Mouse (Mus musculus) layer of hippocampus, adult 18-20 months (tissue): ENCODE measurements around the gene Gm7356. TPM values are rescaled to one million over a fixed set of nuclear protein-coding genes. Genes with fewer than 3 reads are reported as not detected.
"Not testable (repeated sequence)": the region's sequence is repeated elsewhere in the genome, so short reads cannot be mapped to it uniquely, and the experiment has no call there.

Source experiments
- DNase-seq, 2 experiments: peaks; one replicate each; pipeline ENCODE4 v3.0.0; 2022; ENCODE audit warnings: low spot score in 2 of 2
- long read RNA-seq: library from polyadenylated mRNA; stranded (forward); transcript quantifications from one replicate; pipeline ENCODE4 v2.0.0, GENCODE M21; 2021
- total RNA-seq, 2 experiments: library from RNA; stranded (reverse); gene quantifications; 2 replicates each; pipeline ENCODE4 v1.2.3; 2021

Gene Gm7356
- not detected for total RNA-seq
- long read RNA-seq: 0 reads

GRCm38 (mm10) chr17:14003604-14004003, at the start of gene Gm7356:
TSS of gene Gm7356 (minus strand) at chr17:14003704.
- DNase-seq: not testable (repeated sequence)

DNA sequence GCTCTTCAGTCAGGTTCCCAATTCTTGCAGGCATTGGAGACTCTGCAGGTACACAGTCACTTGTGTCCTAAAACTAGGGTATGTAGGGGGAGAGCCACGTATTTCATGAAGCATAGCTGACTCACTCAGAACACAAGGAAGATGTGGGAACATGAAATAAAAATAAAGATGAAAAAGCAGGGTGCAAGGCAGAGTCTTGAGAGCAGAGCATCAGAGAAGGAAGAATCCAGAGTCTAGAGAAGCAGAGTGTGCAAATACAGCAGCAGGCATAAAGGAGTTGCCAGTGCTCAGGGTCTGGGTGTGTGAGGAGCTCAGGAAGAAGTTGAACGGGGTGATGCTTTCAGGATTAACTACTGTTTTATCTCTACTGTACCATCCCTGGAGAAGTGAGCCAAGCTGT, 38.4 kb upstream of the Gm7356 start:
- not testable (repeated sequence) for DNase-seq

DNA sequence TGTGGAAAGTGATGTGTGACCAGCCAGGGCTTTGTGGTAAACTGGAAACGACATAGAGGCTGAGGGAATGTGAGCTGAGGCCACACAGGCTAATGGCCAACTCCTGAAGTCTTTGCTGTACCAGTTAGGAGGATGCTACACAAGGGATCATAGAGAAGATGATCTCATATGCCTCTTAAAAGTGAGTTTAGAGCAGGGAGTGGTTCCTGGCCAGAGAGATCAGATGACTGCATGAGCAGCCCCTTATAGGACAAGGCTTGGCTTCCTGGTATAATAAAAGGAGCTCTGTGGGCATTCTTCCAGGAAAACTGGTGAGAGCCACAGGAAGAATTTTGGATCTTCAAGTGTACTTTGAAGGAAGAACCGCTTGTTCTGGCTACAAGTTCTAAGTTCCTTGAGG, 33.5 kb upstream of the Gm7356 start:
- not testable (repeated sequence) for DNase-seq

DNA sequence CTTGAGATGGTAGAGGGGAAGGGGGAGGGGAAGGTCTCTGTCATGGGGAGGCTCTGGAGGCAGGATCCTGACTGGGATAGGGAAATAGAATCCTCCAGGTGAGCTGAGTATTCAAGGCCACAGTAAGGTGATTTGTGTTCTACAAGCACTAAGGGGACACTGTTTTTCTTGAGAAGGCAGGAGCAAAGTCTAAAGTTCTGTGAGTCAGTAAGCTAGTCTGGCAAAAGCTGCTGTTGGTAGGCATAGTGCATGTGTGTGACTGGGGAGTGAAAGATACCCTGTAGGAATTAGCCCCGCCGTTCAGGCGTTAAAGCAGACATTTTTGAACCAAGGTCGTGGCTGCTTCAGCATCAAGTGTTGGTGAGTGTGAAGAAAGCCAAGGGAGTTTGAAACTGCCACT, 32.6 kb upstream of the Gm7356 start:
- not testable (repeated sequence) for DNase-seq

DNA sequence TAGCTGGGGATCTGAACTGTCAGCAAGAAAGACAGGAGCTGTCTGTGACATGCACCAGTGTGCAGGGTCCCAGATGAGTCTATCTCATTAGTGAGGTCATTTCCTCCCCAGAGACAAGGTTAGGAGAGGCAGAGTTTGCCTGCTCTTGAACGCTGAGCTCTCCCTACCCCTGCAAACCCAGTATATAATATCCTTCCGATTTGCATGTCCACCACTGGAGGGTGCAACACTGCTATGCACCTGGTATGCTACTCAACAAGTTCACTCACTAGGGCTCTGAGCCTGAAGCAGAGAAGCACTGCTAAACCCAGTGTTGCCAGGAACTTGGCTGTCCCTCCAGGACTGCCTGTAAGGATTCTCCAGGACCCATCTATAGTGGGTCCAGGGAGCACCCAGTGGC, 10.1 kb downstream of the Gm7356 start:
- not testable (repeated sequence) for DNase-seq

DNA sequence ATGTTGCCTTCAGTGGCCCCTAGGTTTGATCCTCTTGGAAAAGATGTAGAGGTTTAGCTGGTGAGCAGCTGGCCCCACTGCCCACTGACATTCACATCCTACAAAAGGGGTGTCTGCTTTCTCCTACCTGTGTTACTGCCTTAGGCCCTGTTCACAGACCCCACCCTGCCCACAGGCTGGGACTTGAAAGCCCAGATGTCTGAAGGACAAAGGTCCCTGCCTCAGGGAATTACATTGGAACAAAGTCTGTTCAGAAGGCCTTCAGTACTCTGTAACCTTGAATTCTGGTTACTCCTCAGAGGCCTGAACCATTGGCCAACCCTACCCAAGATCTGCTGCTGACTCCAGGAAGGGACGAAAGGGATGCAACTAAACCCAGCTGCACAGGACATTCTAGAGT, 15.8 kb downstream of the Gm7356 start:
- DNase-seq: no peak

- DNase-seq: not testable (repeated sequence)
Observed at GRCm38 (mm10) chr17:13970796-13971195, 32.7 kb downstream of the Gm7356 start.

- DNase-seq: not testable (repeated sequence)
Observed at GRCm38 (mm10) chr17:13969917-13970316, 33.6 kb downstream of the Gm7356 start.

DNA sequence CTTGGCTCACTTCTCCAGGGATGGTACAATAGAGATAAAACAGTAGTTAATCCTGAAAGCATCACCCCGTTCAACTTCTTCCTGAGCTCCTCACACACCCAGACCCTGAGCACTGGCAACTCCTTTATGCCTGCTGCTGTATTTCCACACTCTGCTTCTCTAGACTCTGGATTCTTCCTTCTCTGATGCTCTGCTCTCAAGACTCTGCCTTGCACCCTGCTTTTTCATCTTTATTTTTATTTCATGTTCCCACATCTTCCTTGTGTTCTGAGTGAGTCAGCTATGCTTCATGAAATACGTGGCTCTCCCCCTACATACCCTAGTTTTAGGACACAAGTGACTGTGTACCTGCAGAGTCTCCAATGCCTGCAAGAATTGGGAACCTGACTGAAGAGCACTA, 38.5 kb downstream of the Gm7356 start:
- not testable (repeated sequence) for DNase-seq

- not testable (repeated sequence) for DNase-seq
Observed at GRCm38 (mm10) chr17:13962245-13962644, 41.3 kb downstream of the Gm7356 start.

GRCm38 (mm10) chr17:13958129-13958528, 45.4 kb downstream of the Gm7356 start:
- DNase-seq: not testable (repeated sequence)

- DNase-seq: not testable (repeated sequence)
Observed at GRCm38 (mm10) chr17:13951570-13951969, 51.9 kb downstream of the Gm7356 start.

Other genes starting within 250 kb of the Gm7356 start
- 100 to 1,000 TPM; 101 to 105 TPM for gene Afdn, start 243.2 kb downstream of the Gm7356 start, total RNA-seq
- gene Tcte2, start 241.9 kb downstream of the Gm7356 start, total RNA-seq: 10 to 100 TPM; 18.5 to 21.0 TPM
- gene Gm7168, start 55.3 kb downstream of the Gm7356 start, total RNA-seq: not detected
- gene Gm7358, start 55.8 kb upstream of the Gm7356 start, total RNA-seq: not detected
- 10 to 100 TPM; 23.5 to 25.1 TPM for gene Dact2, start 200.6 kb upstream of the Gm7356 start, total RNA-seq